Mouse (Mus musculus) C3H10T1/2 (cell line): ENCODE results near the gene Cxcl12. TPM values are rescaled to one million over a fixed set of nuclear protein-coding genes. Genes with fewer than 3 reads are reported as not detected.

Experiments used
- polyA plus RNA-seq, 2 experiments: library from polyadenylated mRNA; unstranded; fragments of >200 nt; fragmentation: generic; extraction: Trizol; gene quantifications; one replicate each; pipeline ENCODE4 v1.2.1; 2012; ENCODE audit warnings: missing spikeins in 2 of 2

Cxcl12 gene
- polyA plus RNA-seq = 100 to 1,000 TPM in 1 of 2 experiments, 10 to 100 TPM in 1; 33.6 to 455 TPM

DNA sequence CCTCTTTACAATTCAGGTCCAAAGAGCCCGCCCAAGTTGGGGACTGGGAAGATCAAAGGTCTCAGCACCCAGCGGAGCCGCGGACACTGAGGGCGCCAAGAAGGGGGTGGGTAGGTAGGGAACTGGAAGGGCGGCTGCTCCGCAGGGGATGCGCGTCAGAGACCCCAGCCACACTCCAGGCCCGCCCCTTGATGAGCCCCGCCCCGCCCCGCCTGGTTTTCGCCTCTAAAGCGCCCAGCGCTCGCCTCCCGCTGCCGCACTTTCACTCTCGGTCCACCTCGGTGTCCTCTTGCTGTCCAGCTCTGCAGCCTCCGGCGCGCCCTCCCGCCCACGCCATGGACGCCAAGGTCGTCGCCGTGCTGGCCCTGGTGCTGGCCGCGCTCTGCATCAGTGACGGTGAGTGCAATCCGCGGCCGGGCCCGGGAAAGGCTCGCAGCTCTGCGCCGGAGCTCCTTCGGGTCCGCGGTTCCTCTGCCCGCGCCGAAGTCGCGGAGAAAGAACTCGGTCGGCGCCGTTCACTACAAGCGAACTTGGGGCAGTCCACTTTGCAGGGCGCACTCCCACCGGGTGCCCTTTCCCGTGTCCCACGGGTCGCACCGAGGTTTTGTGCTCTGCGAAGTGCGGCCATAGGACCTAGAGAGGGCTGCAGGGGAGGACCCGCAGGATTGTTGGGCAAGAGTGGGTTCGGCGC is at the start of gene Cxcl12:
Cxcl12 (plus strand) TSS at position 215 of the 691 bp plus-strand sequence.

